Mouse (Mus musculus) embryonic stem cell, embryonic (primary cell): ENCODE measurements around the gene Slc5a4b.

ENCODE experiments used
- CTCF ChIA-PET, 4 experiments: fragments of 300-600 bp in 2 of 4; fragments of 350-600 bp in 2 of 4; sonication (Branson Sonifier 250); formaldehyde crosslinking; loops; one replicate each; lab custom pipeline; 2022; ENCODE audit warnings: inconsistent platforms in 2 of 4; lab: Charles Lee
- POLR2A ChIA-PET, 4 experiments: fragments of 300-600 bp in 2 of 4; fragments of 350-600 bp in 2 of 4; sonication (Branson Sonifier 250); formaldehyde crosslinking; loops; one replicate each; lab custom pipeline; 2022; ENCODE audit warnings: antibody characterized with exemption in 4 of 4, inconsistent platforms in 1 of 4; lab: Charles Lee

The Slc5a4b gene

DNA sequence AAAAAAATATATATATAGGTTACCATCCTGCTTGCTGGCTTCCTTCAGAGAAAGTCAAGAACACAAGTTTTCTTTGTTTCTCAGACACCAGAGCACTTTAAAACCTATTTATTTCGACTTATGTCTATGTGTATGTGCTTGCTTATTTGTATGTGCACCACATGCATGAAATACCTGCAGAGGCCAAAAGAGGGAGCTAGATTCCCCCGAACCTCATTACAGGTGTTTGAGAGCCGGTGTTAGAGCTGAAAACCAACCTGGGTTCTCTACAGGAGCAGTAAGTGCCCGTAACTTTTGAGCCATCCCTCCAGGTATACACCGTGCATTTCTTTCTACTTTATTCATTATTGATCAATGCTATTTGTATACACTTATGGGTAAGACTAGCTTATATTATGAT, 48.3 kb downstream of the Slc5a4b start:
- CTCF ChIA-PET, result interaction anchor here in 3 of 4 experiments (0.6 to 2.1 kb wide), 20 partner anchors 9 to 834 kb away, joined by 3 to 13 read pairs (median 4); no protein-coding TSS in a partner anchor
- POLR2A ChIA-PET, result no interaction called here

DNA sequence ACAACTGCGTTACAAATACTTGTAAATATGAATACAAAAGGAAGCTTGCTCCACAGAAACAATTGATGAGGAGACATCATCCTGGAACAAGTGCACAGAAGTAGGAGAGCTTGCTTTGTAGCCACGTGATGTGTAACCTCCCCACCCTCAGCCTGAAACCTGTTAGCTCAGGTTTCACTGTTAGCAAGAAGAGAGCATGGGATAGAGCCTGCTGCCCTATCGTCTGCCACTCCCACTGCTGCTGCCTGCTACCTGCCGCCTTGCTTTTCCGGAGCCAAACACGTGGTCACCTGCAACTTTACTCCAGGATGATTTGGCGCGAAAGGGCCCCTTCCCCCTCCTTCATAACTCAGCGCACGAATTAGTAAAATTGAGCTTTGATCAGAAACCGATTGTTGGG, 58.9 kb downstream of the Slc5a4b start:
- ChIA-PET CTCF (interaction anchor here (0.8 to 1.7 kb wide), 6 partner anchors 11 to 150 kb away, joined by 3 to 4 read pairs (median 3); no protein-coding TSS in a partner anchor), POLR2A (interaction anchor here (0.6 to 1.9 kb wide), 15 partner anchors 14 to 192 kb away, joined by 3 to 11 read pairs (median 4); partner anchors contain the start of genes Mif (in 1 of the 4) and Prmt2 (in 1 of the 4))

DNA sequence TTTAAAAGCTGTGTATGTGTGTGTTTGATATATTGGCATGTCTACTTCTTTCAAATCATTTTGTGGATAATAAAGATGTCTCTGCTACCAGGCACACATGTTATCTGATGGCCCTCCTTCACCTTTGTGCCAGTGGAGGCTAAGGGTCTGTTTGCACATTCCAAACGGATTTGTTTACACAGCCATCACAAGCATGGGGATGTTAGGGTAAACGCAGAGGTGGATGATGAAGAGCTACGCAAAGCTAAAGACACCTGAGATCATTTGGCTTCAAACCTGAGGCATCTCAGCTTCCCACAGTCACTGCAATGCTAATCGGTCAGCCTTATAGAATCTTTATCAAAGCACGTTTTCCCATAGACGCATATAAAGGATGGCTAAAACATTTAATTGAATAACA, 61.8 kb downstream of the Slc5a4b start:
- ChIA-PET CTCF (interaction anchor here in 1 of 4 experiments (0.7 to 1.0 kb wide), 3 partner anchors 12 to 153 kb away, joined by 3 to 4 read pairs (median 3); no protein-coding TSS in a partner anchor), POLR2A (interaction anchor here in 1 of 4 experiments (1.3 to 2.0 kb wide), 3 partner anchors 8 to 17 kb away, joined by 3 to 9 read pairs (median 9); no protein-coding TSS in a partner anchor)

DNA sequence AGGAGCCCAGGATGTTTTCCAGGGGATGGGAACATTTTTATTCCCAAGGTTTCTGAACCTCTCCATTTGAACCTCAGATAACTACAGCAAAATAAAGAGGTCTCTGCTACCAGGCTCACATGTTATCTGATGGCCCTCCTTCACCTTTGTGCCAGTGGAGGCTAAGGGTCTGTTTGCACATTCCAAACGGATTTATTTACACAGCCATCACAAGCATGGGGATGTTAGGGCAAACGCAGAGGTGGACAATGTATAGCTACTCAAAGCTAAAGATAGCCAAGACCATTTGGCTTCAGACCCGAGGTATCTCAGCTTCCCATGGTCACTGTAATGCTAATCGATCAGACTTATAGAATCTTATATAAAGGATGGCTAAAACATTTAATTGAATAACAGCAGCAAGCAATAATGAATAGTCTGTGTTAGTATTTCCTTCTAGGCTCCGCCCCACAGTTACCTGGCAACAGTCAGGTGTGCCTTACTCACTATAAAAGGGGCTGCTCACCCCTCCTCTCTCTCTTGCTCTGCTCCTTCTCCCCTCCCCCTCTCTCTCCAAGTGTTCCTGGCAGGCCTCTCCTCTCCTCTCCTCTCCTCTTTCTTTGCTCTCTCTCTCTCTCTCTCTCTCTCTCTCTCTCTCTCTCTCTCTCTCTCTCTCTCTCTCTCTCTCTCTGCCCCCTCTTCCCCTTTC, 63.4 kb downstream of the Slc5a4b start:
- ChIA-PET POLR2A (interaction anchor here in 2 of 4 experiments (0.7 to 6.4 kb wide), 10 partner anchors 9 to 731 kb away, joined by 3 to 48 read pairs (median 4); partner anchors contain the start of gene Zfp280b (in 1 of the 2)), CTCF (interaction anchor here in 1 of 4 experiments (1.4 to 1.8 kb wide), 2 partner anchors 15 to 71 kb away, joined by 4 to 6 read pairs; partner anchors contain the start of gene Zfp280b)

DNA sequence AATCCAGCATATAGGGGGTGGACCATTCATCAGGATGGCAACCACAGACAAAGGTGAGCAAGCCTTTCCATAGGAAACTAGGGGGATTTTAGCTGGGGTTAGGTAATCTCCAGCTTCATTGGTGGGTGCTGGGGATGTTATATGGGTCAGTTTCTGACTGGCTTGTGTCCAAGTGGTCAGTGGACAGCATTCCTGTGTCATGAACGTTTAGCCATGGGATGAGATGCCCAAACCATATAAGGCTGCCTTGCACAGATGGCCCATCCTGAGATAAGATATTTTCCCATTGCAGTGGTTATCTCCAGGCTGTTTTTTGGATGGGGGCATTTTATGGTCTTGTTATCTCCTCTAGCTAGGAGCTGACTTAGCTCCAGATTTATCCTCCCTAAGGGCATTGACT, 64.0 kb downstream of the Slc5a4b start:
- ChIA-PET CTCF (interaction anchor here in 1 of 4 experiments (1.4 to 1.8 kb wide), 2 partner anchors 15 to 71 kb away, joined by 4 to 6 read pairs; partner anchors contain the start of gene Zfp280b), POLR2A (interaction anchor here in 3 of 4 experiments (0.5 to 6.4 kb wide), 11 partner anchors 8 to 212 kb away, joined by 3 to 48 read pairs (median 4); partner anchors contain the start of gene Zfp280b (in 1 of the 3))

DNA sequence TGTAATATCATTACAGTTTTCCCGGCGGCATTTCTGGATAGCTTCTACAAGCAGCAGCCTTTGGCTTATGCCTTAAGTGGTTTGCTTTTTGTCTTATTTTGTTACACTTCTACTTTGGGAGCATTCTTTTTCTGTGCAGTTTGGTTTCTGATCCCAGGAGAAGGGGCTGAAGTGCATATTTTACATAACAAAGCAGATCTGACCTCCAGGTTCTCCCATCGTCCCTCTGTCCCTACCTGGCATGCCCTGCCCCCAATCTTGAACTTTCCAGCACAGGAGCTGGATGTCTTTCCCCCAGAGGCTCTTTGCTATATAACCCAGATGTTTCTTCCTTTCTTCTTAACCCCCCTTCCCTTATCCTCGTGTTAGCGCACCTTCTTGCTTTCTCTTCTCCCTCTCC, 65.4 kb downstream of the Slc5a4b start:
- POLR2A ChIA-PET, result interaction anchor here (0.7 to 6.4 kb wide), 15 partner anchors 8 to 212 kb away, joined by 3 to 48 read pairs (median 4); partner anchors contain the start of gene Zfp280b (in 3 of the 4)
- CTCF ChIA-PET, result interaction anchor here in 2 of 4 experiments (1.0 to 1.3 kb wide), 2 partner anchors 13 to 73 kb away, joined by 3 to 4 read pairs; partner anchors contain the start of gene Zfp280b (in 1 of the 2)

DNA sequence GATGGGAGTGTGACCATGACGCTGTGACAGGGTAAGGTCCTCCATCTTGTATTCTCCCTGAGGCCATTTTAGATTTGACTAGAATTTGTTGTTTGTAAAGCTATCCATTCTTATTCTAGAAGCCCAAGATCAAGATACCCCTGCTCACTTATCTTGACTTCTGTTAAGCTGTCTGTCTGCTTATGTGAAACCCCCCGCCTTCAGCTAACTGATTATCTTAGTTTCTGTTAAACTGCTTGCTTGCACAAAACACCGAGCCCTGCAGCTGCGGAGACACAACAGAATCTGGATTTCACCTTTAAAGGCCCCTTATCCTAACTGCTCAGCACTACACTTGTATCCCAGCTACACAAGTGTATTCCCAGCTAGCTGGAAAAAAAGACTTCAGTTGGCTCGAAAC, 73.8 kb downstream of the Slc5a4b start:
- CTCF ChIA-PET, result interaction anchor here in 2 of 4 experiments (0.7 to 1.4 kb wide), 5 partner anchors 12 to 81 kb away, joined by 3 to 4 read pairs (median 3); no protein-coding TSS in a partner anchor
- POLR2A ChIA-PET, result interaction anchor here in 3 of 4 experiments (1.0 to 4.8 kb wide), 12 partner anchors 8 to 77 kb away, joined by 3 to 64 read pairs (median 4); no protein-coding TSS in a partner anchor

DNA sequence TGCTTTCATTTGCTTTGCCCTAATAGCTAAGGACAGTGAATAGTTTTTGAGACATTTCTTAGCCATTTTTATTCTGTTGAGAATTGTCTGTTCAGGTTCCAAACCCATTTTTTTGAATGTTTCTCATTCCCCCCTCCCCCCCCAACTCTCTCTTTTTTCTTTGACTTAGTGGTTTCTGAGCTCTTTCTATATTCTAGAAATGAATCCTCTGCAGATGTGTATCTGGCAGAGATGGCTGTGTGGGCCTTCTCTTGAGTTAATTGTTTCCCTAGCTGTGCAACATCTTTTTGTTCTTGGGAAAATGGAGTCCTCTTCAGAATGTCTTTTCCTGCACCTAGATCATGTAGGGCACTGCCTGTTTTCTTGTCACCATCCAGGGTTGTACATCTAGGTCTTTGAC, 75.5 kb downstream of the Slc5a4b start:
- POLR2A ChIA-PET, result interaction anchor here in 2 of 4 experiments (0.6 to 4.8 kb wide), 7 partner anchors 9 to 1708 kb away, joined by 3 to 64 read pairs (median 9); no protein-coding TSS in a partner anchor
- CTCF ChIA-PET, result interaction anchor here in 1 of 4 experiments (0.7 kb wide), 1 partner anchor 596 kb away, joined by 4 read pairs; no protein-coding TSS in a partner anchor

DNA sequence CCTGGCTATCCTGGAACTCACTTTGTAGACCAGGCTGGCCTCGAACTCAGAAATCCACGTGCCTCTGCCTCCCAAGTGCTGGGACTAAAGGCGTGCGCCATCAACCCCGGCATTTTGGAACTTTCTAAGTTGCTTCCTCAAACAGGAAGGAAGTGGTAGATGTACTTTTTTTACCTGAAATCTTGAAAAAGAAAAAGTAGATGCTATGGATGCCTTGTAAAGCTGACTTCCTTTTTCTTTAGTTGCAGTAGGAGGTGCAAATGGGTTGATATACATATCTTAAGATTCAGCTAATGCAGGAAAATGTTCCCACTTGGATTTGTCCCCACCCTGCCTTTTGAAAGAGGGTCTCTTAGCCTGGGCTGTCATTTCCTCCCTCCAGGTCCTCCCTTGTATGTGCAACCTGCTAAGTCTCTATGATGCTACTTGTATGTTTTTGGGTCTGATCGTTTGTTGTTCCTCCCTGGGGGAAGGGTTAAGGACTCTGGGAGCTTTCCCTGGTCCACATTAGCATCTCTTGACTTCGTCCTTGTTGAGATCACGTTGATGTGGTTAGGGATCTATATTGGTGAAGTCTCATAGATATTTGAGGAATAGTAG, 76.7 kb downstream of the Slc5a4b start:
- CTCF ChIA-PET, result interaction anchor here in 3 of 4 experiments (0.5 to 0.7 kb wide), 4 partner anchors 8 to 175 kb away, joined by 3 to 7 read pairs (median 4); no protein-coding TSS in a partner anchor
- POLR2A ChIA-PET, result interaction anchor here (0.7 to 4.2 kb wide), 10 partner anchors 9 to 197 kb away, joined by 3 to 48 read pairs (median 4); partner anchors contain the start of gene Gstt2 (in 1 of the 4)

DNA sequence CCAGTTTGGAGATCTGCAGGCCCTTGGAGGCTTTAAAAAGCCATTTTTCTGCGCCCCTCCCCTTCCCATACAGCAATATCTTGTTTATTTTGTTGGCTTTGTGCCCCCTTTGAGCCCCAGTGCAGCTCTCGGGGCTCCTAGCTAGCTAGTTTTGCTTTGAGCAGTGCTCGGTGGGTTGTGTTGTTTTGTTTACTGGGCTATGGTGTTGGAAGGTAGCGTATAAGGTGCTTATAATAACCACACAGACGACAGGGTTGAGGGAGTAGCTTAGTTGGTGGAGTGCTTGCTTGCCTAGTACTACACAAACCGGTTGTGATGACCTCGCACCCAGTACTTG, 77.7 kb downstream of the Slc5a4b start:
- ChIA-PET POLR2A (interaction anchor here (0.6 to 4.2 kb wide), 18 partner anchors 9 to 929 kb away, joined by 3 to 48 read pairs (median 4); partner anchors contain the start of gene Pcbp3 (in 1 of the 4)), CTCF (interaction anchor here in 2 of 4 experiments (0.6 to 1.8 kb wide), 5 partner anchors 10 to 840 kb away, joined by 3 to 12 read pairs (median 4); no protein-coding TSS in a partner anchor)

DNA sequence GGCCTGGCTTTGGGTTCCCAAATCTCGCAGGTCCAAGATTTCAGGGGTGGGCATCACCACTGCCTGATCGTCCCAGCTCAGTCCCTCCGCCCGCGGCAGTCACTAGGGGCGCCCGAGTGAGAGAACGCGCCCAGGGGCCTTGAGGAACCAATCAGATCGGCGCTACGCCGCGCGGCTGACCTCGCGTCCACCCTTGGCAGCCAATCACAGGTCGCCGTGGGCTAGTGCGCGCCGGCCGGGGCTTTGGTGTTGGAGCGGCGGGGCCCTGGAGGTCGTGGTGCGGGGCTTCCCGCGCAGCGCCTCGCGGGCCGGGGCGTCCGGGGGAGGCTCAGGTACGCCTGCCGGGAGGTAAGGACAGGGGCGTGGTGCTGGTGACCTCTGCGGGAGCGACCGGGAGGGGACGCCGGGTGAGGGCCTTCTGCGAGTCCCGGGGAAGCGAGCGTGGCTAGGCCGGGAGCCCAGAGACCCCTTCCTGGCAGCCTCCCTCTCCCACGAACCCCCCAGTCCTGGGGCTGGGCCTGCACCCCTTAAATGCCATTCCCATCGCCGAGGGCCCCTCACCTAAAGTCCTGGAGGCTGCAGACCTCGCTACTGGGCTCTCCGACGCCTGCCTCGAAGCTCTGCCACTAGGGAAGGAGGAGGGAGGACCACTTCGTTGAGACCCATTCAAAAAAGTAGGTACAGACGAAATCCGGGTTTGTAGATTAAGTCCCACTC, 78.2 kb downstream of the Slc5a4b start, which contains the start of gene Zfp280b:
Gene Zfp280b (plus strand): TSS at position 249 of the 717 bp plus-strand sequence.
- CTCF ChIA-PET, result interaction anchor here in 3 of 4 experiments (0.5 to 1.8 kb wide), 12 partner anchors 9 to 701 kb away, joined by 3 to 12 read pairs (median 4); no protein-coding TSS in a partner anchor
- POLR2A ChIA-PET, result interaction anchor here (0.5 to 4.2 kb wide), 43 partner anchors 8 to 929 kb away, joined by 3 to 48 read pairs (median 3); partner anchors contain the start of genes Chchd10 (in 1 of the 4), Gstt2 (in 1 of the 4), Pcbp3 (in 1 of the 4) and Prmt2 (in 1 of the 4)

DNA sequence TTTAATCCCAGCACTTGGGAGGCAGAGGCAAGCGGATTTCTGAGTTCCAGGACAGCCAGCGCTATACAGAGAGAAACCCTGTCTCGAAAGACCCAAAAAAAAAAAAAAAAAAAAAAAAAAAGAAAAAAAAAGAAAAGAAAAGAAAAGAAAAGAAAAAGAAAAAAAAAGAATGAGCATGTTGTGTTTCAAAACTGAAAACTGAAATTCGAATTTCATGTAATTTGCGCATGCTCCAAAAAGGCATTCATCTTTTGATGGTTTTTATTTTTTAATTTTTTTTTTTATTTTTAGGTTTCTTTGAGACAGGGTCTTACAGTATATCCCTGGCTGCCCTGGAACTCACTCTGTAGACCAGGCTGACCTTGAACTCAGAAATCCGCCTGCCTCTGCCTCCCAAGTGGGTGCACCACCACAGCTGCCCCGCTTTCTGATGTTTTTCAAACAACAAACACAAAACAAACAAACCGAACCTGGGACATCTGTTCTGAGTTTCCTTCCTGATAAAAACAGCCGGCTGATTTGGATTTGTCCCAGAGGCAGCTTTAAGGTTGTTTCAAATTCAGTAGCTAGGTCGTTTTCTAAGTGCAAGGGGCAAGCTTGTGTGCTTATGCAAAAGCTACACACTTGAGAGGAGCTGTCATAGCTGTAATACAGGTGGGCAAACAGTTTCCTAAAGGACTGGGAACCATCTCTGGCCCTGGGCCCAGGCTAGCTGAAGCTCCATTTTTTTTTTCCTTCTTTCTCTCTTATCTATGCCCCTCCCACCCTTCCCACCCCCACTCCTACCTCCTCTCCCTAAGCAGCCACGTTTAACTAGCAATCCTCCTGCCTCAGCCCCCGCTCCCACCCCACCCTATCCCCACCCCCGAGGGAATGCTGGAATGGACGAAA, 79.0 kb downstream of the Slc5a4b start:
- CTCF ChIA-PET, result interaction anchor here in 3 of 4 experiments (0.5 to 1.8 kb wide), 15 partner anchors 8 to 702 kb away, joined by 3 to 12 read pairs (median 4); no protein-coding TSS in a partner anchor

DNA sequence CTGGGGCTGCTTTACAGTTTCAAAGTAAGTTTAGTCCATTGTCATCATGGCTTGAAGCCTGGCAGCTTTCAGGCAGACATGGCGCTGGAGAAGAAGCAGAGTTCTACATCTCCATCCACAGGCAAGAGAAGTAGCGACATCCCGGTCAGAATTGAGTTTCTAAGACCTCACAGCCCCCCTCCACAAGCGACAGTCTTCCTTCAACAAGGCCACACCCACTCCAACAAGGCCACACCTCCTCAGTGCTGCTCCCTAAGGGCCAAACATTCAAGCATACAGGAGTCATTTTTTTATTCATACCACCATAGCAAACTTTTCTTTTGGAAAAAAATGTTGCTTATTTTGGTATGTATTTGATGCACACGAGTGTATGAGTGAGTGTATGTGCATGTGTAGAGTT, 80.3 kb downstream of the Slc5a4b start:
- ChIA-PET POLR2A (interaction anchor here in 2 of 4 experiments (0.7 to 2.3 kb wide), 6 partner anchors 11 to 224 kb away, joined by 3 to 9 read pairs (median 4); no protein-coding TSS in a partner anchor), CTCF (no interaction called here)

More for the DNA sequence above, 79.0 kb downstream of the Slc5a4b start:
- POLR2A ChIA-PET, result interaction anchor here (0.6 to 4.2 kb wide), 41 partner anchors 8 to 1151 kb away, joined by 3 to 48 read pairs (median 3); partner anchors contain the start of genes Chchd10 (in 1 of the 4), Gstt2 (in 1 of the 4), Pcbp3 (in 1 of the 4) and Prmt2 (in 1 of the 4)

DNA sequence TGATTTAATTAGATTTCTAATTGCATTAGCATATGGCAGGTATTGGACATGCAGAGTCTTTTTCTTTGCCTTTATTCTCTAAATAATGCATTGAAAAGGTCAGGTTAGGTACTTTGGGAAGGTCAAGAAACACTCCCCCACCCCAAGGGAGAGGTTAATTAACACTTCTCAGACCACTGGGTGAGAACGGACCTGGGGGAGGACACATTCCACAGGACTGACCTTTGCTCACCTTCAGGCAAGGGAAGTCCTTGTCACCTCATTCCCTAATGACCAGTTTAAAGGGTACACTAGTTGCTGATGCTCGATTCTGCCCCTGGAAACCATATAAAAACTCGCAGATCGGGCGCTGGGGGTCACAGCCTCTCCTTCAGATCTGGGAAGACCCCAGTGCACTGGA, 81.5 kb downstream of the Slc5a4b start:
- CTCF ChIA-PET, result interaction anchor here in 1 of 4 experiments (1.3 kb wide), 1 partner anchor 56 kb away, joined by 3 read pairs; no protein-coding TSS in a partner anchor

DNA sequence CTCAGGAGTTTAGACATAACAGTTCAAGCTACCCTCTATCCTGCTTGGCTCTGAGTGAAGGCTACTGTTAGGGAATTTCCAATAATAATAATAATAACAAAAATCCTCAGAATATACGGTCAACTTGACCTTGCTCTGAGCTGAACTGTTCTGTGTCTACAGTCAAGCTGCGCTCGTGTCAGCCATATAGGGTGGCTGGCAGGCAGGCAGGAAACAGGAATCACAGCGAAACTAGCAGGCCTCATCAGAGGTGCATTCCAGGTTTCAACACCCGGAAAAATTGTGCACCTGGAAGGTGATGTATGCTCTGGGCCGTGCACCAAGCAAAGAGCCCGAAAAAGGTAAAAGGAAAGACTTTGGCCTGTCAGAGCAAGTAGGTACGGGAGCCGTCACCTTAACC, 82.4 kb downstream of the Slc5a4b start:
- POLR2A ChIA-PET, result interaction anchor here (0.6 to 6.2 kb wide), 28 partner anchors 9 to 378 kb away, joined by 3 to 64 read pairs (median 4); partner anchors contain the start of genes Cabin1 (in 1 of the 4), Gm20441 (in 1 of the 4), Gstt3 (in 1 of the 4) and Mmp11 (in 1 of the 4)
- CTCF ChIA-PET, result interaction anchor here in 3 of 4 experiments (0.7 to 1.3 kb wide), 6 partner anchors 13 to 324 kb away, joined by 3 to 5 read pairs (median 3); no protein-coding TSS in a partner anchor

More for the DNA sequence above, 81.5 kb downstream of the Slc5a4b start:
- POLR2A ChIA-PET, result interaction anchor here in 3 of 4 experiments (0.9 to 3.7 kb wide), 11 partner anchors 8 to 42 kb away, joined by 3 to 19 read pairs (median 4); no protein-coding TSS in a partner anchor
